Mouse (Mus musculus): ENCODE measurements around the gene Ctnna3.

Gene Ctnna3

DNA sequence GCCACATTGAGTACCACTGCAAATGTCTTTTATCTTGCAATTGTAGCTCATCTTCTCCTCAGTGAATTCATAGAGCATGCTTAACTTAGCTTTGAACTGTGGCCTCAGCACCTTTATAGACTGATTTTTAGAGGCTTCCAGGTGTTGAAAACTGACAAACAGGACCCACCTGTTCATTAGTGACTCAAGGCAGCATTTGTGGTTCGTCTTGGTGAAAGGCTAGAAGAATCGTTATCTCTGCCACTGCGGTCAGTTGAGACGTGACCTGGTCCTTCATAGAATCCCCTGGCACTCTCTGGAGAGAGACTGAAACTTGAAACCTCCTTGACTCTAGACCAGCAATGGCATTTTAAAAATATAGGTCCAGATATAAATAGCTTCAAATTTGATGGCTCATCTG is 96.1 kb downstream of the Ctnna3 start:
- no peak for DNase-seq (ENCODE audit: low spot score)

GRCm38 (mm10) chr10:63532381-63532780 is 102.5 kb downstream of the Ctnna3 start:
- no peak for DNase-seq (ENCODE audit: low spot score)

- peak; percentile 39 for DNase-seq (ENCODE audit: low spot score)
Measured at GRCm38 (mm10) chr10:63541754-63542153, 111.9 kb downstream of the Ctnna3 start.

GRCm38 (mm10) chr10:63542493-63542892 is 112.6 kb downstream of the Ctnna3 start:
- DNase-seq (ENCODE audit: low spot score) = no peak

DNA sequence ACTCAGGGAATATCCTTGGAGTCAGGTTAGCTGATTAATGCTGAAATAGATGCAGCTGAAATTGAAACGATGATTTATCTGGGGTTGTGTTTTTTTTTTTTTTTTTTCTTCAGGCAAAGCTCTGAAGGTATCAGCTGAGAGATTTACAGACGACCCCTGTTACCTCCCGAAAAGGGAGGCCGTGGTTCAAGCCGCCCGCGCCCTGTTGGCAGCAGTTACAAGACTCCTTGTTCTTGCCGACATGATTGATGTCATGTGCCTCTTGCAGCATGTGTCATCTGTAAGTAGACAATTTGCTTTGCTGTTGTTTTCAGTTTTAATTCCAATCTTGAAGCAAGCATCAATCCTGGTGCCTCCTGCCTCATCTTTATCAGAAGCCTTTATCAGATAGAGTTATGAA is 136.8 kb downstream of the Ctnna3 start:
- DNase-seq (ENCODE audit: low spot score) = no peak

GRCm38 (mm10) chr10:63571561-63571960 is 141.7 kb downstream of the Ctnna3 start:
- DNase-seq (ENCODE audit: low spot score) = no peak

DNA sequence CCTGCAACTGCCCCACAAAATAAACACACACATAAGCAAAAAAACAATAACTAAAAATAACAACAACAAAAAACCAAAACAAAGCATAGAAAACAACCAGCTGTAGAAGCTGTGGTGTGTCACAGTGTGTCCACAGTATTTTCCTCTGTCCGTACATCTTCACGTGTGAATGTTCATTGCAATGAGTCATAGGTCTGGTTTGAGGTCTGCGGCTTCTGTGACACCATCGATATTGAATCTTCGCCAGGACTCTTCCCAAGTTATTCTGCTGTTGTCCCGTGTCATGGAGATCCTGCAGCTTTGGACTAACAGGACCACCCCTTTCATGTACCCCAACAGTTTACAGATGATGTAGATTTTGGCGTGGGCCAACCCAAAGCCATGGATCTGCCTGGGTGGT is 143.0 kb downstream of the Ctnna3 start:
- DNase-seq (ENCODE audit: low spot score) = no peak

DNA sequence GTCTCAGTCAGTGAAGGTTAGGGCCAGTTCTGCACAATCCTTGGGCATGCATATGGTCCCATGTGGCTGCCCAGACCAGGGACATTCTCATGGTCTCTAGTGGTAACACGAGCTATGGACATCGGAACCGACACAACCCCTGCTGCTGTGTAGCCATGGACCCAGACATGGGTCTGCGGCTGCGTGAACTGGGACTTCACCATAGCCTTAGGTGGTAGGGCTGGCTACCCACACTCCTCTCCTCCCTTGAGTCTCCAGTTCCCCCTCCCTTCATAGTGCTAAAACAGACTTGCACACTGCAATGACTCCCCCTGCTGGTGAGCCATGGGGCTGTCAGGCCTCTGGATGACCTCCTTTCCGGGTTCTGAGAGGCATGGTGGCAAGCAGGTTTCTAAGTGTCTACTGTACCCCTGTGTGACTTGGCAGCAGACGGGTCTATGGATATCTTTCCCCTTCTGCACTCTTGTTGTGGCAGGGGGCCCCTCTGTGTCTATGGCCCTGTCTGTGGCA is 144.3 kb downstream of the Ctnna3 start:
- DNase-seq (ENCODE audit: low spot score) = no peak

GRCm38 (mm10) chr10:63582608-63583007 is 152.7 kb downstream of the Ctnna3 start:
- peak; percentile 27 for DNase-seq (ENCODE audit: low spot score)

DNA sequence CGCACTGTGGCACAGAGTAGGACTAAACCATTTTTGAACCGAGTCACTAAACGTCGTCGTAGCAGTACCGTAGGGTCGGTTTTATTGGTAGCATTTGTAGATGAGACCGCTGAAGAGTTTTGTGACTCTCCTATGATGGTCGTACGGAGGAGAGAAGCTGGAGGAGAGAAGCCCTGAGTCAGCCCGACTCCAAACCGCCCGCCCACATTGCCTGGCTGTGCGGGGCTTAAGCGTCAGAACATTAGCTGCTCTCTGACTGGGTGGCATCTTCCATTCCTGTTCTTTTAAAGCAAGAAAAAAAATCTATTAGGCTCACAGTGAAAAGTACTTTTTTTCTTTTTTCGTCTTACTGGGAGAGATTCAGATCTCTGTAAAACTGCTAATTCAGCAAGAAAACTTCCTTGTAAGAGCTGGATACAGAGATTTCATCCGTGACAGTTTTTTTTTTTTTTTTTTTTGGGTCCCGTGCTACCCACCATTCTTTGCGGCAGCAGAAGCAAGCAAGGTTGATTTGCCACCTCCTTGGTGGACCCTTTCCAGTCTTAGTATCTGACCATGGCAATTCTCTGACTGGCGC is 154.0 kb downstream of the Ctnna3 start:
- DNase-seq (ENCODE audit: low spot score) = no peak

- DNase-seq (ENCODE audit: low spot score) = no peak
Measured at GRCm38 (mm10) chr10:63599417-63599816, 169.5 kb downstream of the Ctnna3 start.

DNA sequence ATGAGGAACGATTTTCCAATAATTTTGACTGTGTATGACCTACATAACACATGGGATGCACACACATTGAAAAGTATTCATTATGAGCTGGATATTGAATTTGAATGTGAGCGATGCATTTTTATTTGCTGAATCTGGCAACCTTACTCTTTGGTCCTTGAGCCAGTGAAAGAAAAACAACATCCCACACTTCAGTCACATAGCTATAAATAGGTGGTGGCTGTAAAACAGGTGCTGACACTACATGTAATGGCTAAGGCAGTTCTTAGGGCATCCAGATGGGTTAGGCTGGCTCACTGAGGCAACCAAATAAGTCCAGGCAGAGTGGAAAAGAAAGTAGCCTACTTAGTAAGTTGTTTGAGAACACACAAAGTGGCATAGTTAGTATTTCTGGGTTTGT is 171.3 kb downstream of the Ctnna3 start:
- DNase-seq (ENCODE audit: low spot score) = no peak

- DNase-seq (ENCODE audit: low spot score) = no peak
Measured at GRCm38 (mm10) chr10:63628546-63628945, 198.6 kb downstream of the Ctnna3 start.

GRCm38 (mm10) chr10:63633915-63634314 is 204.0 kb downstream of the Ctnna3 start:
- no peak for DNase-seq (ENCODE audit: low spot score)

- DNase-seq (ENCODE audit: low spot score) = no peak
Measured at GRCm38 (mm10) chr10:63637987-63638386, 208.1 kb downstream of the Ctnna3 start.

GRCm38 (mm10) chr10:63647300-63647699 is 217.4 kb downstream of the Ctnna3 start:
- no peak for DNase-seq (ENCODE audit: low spot score)

DNA sequence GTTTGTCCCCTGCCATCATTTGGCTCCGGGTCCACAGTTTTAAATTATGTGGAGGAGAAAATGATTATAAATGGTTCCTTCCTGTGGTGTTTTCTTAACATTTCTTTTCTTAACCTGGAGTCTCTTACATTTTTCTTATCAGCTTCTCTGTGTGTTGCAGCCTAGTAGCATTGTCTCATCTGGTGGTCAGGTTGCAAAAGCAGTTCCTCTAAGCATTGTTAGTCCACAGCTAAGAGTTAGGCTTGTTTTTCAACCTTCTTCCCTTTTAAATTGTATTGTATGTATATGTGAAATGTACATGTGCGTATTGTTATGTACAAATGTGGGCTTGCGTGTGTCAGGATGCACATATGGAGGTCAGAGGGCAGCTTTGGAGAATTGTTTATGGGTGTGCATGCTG is 220.4 kb downstream of the Ctnna3 start:
- DNase-seq (ENCODE audit: low spot score) = no peak

- DNase-seq (ENCODE audit: low spot score) = no peak
Measured at GRCm38 (mm10) chr10:63652887-63653286, 223.0 kb downstream of the Ctnna3 start.

DNA sequence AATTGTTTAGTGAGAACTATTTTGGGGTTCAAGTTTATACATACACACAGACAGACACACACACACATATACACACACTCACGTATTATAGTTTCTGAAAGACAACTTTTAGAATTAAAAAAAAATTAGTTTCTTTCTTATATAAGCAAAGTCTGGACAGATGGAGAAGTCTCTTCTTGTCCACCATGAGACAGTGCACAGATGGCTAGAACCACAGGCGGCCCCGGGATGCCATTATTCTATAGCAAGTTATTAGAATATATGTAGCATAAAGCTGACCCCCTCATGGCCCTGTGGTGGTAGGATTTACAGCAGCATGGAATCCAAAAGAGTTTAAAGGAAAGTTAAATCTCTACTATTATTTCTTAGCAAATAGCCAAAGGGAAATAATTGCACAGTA is 223.7 kb downstream of the Ctnna3 start:
- DNase-seq (ENCODE audit: low spot score) = no peak

- DNase-seq (ENCODE audit: low spot score) = no peak
Measured at GRCm38 (mm10) chr10:63654560-63654959, 224.7 kb downstream of the Ctnna3 start.

- DNase-seq (ENCODE audit: low spot score) = no peak
Measured at GRCm38 (mm10) chr10:63676343-63676742, 246.4 kb downstream of the Ctnna3 start.

GRCm38 (mm10) chr10:63689233-63689632 is 259.3 kb downstream of the Ctnna3 start:
- no peak for DNase-seq (ENCODE audit: low spot score)

DNA sequence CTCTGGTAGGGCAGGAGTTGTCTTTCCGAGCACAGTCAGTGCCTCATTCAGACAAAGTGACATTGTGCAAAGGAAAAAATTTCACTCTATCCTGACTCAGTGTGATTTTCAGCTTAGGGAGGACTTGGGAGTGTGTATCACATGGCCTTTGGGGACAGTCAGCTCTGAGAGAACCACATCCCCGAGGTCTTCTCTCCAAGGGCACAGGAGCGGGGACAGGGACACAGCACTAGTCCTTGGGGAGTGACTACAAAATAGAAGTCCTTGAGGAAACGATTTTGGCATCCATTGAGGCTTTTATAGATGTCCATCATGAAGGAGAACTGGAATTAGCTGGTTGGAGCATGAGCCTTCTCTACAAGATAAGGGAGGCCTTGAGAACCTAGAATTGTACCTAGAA is 259.8 kb downstream of the Ctnna3 start:
- no peak for DNase-seq (ENCODE audit: low spot score)

GRCm38 (mm10) chr10:63692039-63692438 is 262.1 kb downstream of the Ctnna3 start:
- DNase-seq (ENCODE audit: low spot score) = no peak

All from ovary, adult 18-20 months (tissue).